Mouse (Mus musculus) layer of hippocampus, postnatal 25 days (tissue): Measurements from ENCODE around the gene Fam199x. TPM values are rescaled to one million over a fixed set of nuclear protein-coding genes. Genes with fewer than 3 reads are reported as not detected.

Source experiments
- total RNA-seq, 2 experiments: library from RNA; stranded (reverse); gene quantifications; 2 replicates each; pipeline ENCODE4 v1.2.3; 2021

Fam199x gene
- total RNA-seq, 2 experiments from 2014 or later, result 7.6 to 8.8 TPM

Other genes starting within 250 kb of the Fam199x start
- gene Plp1, start 226.9 kb upstream of the Fam199x start, total RNA-seq, result 1,000 to 10,000 TPM; 1,674 to 1,801 TPM
- gene Rab9b, start 180.8 kb upstream of the Fam199x start, total RNA-seq, result 10 to 100 TPM; 21.8 to 28.9 TPM
- gene H2bfm, start 122.3 kb upstream of the Fam199x start, total RNA-seq, result not detected
- gene Tmsb15b2, start 74.1 kb upstream of the Fam199x start, total RNA-seq, result 10 to 100 TPM; 17.6 to 28.4 TPM
- 1 to 10 TPM; 4.3 to 5.1 TPM for gene Tmsb15l, start 72.7 kb upstream of the Fam199x start, total RNA-seq
- gene Tmsb15b1, start 72.7 kb upstream of the Fam199x start, total RNA-seq, result 1 to 10 TPM; 4.3 to 9.3 TPM
- gene Zcchc18, start 56.4 kb upstream of the Fam199x start, total RNA-seq, result 100 to 1,000 TPM; 243 to 253 TPM
- gene Slc25a53, start 11.3 kb upstream of the Fam199x start, total RNA-seq, result 10 to 100 TPM; 24.3 to 33.0 TPM
- gene Esx1, start 72.5 kb downstream of the Fam199x start, total RNA-seq, result not detected